Mouse (Mus musculus) stomach, embryonic 16.5 days (tissue): ENCODE measurements at regions not wholly inside any gene's neighbourhood (a gene's known extent, or its start where the extent isn't known, plus 50 kb on each side); places are given as distances from the start of the nearest gene placed in this dataset.

Experiments
- ATAC-seq: fragments of 200-750 bp; cut with Nextera tagmentation; 2 replicates; pipeline ENCODE4 v1.8.0; 2017; ENCODE audit warnings: moderate number of reproducible peaks, moderate TSS enrichment; ENCODE audit not compliant: insufficient read depth, low FRiP score
- H3K27ac ChIP-seq: fragments of 300-500 bp; sonication (generic); 2 replicates; pipeline ENCODE4 v1.5.1; 2014; ENCODE audit warnings: low read length
- H3K27me3 ChIP-seq: fragments of 300-500 bp; sonication (generic); 2 replicates; pipeline ENCODE4 v1.6.1; 2014; ENCODE audit warnings: low read length, control low read depth, mixed read lengths; ENCODE audit not compliant: control insufficient read depth, insufficient read depth
- H3K36me3 ChIP-seq: fragments of 300-500 bp; sonication (generic); 2 replicates; pipeline ENCODE4 v1.6.1; 2014; ENCODE audit warnings: low read length; ENCODE audit not compliant: control insufficient read depth, insufficient read depth
- H3K4me1 ChIP-seq: fragments of 300-500 bp; sonication (generic); 2 replicates; pipeline ENCODE4 v1.6.1; 2014; ENCODE audit warnings: low read length, control low read depth, mixed read lengths; ENCODE audit not compliant: control insufficient read depth, insufficient read depth
- H3K4me2 ChIP-seq: fragments of 300-500 bp; sonication (generic); 2 replicates; pipeline ENCODE4 v1.6.1; 2014; ENCODE audit warnings: low read depth, low read length, mixed read lengths
- H3K4me3 ChIP-seq: fragments of 300-500 bp; sonication (generic); replicated peaks from 2 replicates; pipeline ENCODE4 v1.5.1; 2014; ENCODE audit warnings: mild to moderate bottlenecking, low read length
- H3K9ac ChIP-seq: fragments of 300-500 bp; sonication (generic); 2 replicates; pipeline ENCODE4 v1.6.1; 2014; ENCODE audit warnings: low read length
- H3K9me3 ChIP-seq: fragments of 300-500 bp; sonication (generic); replicated peaks from 2 replicates; pipeline ENCODE4 v1.6.1; 2016; ENCODE audit warnings: low read length, control low read depth; ENCODE audit not compliant: control insufficient read depth
- WGBS: fragments of 180-500 bp; shearing (Covaris S2); extraction: QIAGEN DNeasy Blood & Tissue Kit; methylation state at CpG from one replicate; pipeline ENCODE4 v1.1.7; 2014; 5-methylcytosine and 5-hydroxymethylcytosine counted together

- Histone ChIP-seq H3K4me3 (no peak overlapping the region), H3K4me2 (no peak overlapping the region), H3K36me3 (no peaks in the 10 kb centered on the region), H3K4me1 (no peaks in the 10 kb centered on the region), H3K27ac (no peak overlapping the region), H3K9me3 (no peaks in the 10 kb centered on the region), H3K27me3 (no peaks in the 10 kb centered on the region), H3K9ac (no peak overlapping the region)
- 60% methylated on average over 5 of the region's 5 CpGs for WGBS
- ATAC-seq, result no peak
These were observed 91.8 kb upstream of the Lifr start for GRCm38 (mm10) chr15:6998576-6999070.

DNA sequence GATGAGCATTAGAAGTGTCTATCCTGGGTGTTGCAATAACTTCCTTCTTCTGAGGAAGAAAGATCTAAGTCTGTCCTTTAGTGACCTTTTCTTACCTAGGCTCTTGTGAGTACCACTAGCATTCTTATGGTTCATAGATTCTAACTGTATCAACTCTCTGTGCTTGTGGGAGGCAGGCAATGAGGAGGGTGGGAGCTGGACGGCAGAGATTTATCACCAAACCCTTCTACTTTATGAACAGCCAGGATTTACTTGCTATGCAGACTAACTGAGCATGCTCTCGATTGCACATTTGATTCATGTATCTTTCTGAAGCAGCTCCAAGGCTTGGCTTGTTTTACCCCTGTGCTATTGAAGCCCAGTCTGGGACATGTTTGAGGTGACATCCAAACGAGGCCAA lies 90.7 kb upstream of the Lifr start:
- WGBS, result 66% methylated on average over 3 of the region's 3 CpGs
- Histone ChIP-seq H3K36me3 (no peaks in the 10 kb centered on the region), H3K4me3 (no peak overlapping the region), H3K27me3 (no peaks in the 10 kb centered on the region), H3K4me1 (no peaks in the 10 kb centered on the region), H3K4me2 (no peak overlapping the region), H3K27ac (no peak overlapping the region), H3K9me3 (no peaks in the 10 kb centered on the region), H3K9ac (no peak overlapping the region)
- no peak for ATAC-seq

DNA sequence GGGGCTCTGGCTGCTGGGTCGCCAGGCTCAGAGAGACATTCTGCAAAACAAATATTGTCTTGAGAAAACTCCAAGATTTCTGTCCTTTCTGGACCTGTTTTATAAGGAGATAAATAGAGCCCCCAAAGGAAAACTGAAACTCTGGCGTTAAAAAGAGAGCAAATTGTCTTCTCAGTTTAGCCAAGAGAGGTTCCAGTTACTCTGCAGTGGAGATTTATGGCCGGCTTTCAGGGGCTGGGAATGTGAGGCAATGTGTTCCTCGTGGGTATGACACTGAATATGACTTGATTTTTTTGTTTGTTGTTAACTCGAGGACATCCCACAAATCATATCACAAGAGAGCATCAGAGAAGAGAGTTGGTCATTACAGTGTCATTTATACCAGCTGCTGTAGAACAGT lies 88.2 kb upstream of the Lifr start:
- Histone ChIP-seq H3K4me1 (no peaks in the 10 kb centered on the region), H3K36me3 (no peaks in the 10 kb centered on the region), H3K4me3 (no peak overlapping the region), H3K27me3 (no peaks in the 10 kb centered on the region), H3K4me2 (no peak overlapping the region), H3K27ac (no peak overlapping the region), H3K9ac (no peak overlapping the region), H3K9me3 (no peaks in the 10 kb centered on the region)
- ATAC-seq, result no peak
- WGBS, result 36% methylated on average over 5 of the region's 5 CpGs

GRCm38 (mm10) chr15:7003311-7003710 lies 87.1 kb upstream of the Lifr start:
- H3K36me3 ChIP-seq, result no peaks in the 10 kb centered on the region
- no peak overlapping the region for H3K9ac ChIP-seq
- 71% methylated on average over 2 of the region's 2 CpGs for WGBS
- no peaks in the 10 kb centered on the region for H3K9me3 ChIP-seq
- H3K27ac ChIP-seq, result no peak overlapping the region
- H3K4me1 ChIP-seq, result no peaks in the 10 kb centered on the region
- H3K4me3 ChIP-seq, result no peak overlapping the region
- no peak overlapping the region for H3K4me2 ChIP-seq
- no peaks in the 10 kb centered on the region for H3K27me3 ChIP-seq
- no peak for ATAC-seq

DNA sequence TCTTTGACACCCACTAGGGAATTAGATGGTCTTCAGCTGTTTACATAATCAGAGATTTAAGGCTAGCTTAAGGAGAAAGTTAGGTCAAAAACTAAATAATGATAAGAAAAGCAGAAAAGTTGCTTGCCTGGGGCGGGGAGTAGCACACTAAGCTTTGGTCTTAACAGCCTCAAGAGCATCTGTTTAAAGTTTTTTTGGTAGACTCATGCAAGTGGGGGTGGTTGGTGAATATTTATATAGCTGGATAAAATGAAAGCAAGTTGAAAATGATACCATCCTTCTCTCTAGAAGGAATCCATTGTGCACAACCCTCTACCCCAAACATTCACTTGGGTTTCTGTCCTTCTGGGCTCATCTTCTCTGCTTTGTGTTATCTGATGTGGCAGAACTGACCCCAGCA lies 85.3 kb upstream of the Lifr start:
- ATAC-seq, result no peak
- H3K27ac ChIP-seq, result no peak overlapping the region
- no peaks in the 10 kb centered on the region for H3K36me3 ChIP-seq
- H3K9ac ChIP-seq, result no peak overlapping the region
- H3K9me3 ChIP-seq, result no peaks in the 10 kb centered on the region
- H3K4me1 ChIP-seq, result no peaks in the 10 kb centered on the region
- WGBS, result 49% methylated on average over 1 of the region's 1 CpGs
- H3K27me3 ChIP-seq, result no peaks in the 10 kb centered on the region
- H3K4me3 ChIP-seq, result no peak overlapping the region
- no peak overlapping the region for H3K4me2 ChIP-seq

DNA sequence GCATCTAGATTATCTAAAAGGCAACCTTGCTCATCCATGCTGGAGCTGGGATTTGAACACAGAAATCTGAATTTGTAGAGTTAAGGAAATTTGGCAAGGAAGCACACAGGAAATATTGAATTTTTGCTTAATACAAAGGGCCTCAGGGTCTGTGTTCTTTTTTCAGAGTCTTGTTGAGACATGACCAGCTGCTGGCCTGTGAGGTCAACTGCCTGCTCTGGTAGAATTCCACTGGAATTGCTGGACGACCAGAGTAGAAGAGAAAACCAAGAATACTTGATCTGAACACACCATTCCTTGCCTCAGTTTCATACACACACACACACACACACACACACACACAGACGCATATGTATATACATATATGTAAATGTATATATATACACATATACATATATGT lies 84.1 kb upstream of the Lifr start:
- Histone ChIP-seq H3K4me3 (no peak overlapping the region), H3K27me3 (no peaks in the 10 kb centered on the region), H3K27ac (no peak overlapping the region), H3K4me2 (no peak overlapping the region), H3K9me3 (no peaks in the 10 kb centered on the region), H3K36me3 (no peaks in the 10 kb centered on the region), H3K4me1 (no peaks in the 10 kb centered on the region), H3K9ac (no peak overlapping the region)
- 59% methylated on average over 2 of the region's 2 CpGs for WGBS
- no peak for ATAC-seq

- H3K27me3 ChIP-seq, result no peaks in the 10 kb centered on the region
- H3K4me1 ChIP-seq, result no peaks in the 10 kb centered on the region
- H3K27ac ChIP-seq, result no peak overlapping the region
- WGBS, result 76% methylated on average over 7 of the region's 7 CpGs
- H3K9ac ChIP-seq, result no peak overlapping the region
- H3K4me2 ChIP-seq, result no peak overlapping the region
- no peaks in the 10 kb centered on the region for H3K36me3 ChIP-seq
- H3K4me3 ChIP-seq, result no peak overlapping the region
- no peak for ATAC-seq
- no peaks in the 10 kb centered on the region for H3K9me3 ChIP-seq
These were observed 81.6 kb upstream of the Lifr start for GRCm38 (mm10) chr15:7008725-7009380.

- no peak for ATAC-seq
- no peak overlapping the region for H3K9ac ChIP-seq
- H3K36me3 ChIP-seq, result no peaks in the 10 kb centered on the region
- 70% methylated on average over 4 of the region's 4 CpGs for WGBS
- H3K27ac ChIP-seq, result no peak overlapping the region
- no peak overlapping the region for H3K4me2 ChIP-seq
- peaks cover 8% of the 10 kb centered on the region; the same call in 1 of the 2 replicates for H3K4me1 ChIP-seq
- no peak overlapping the region for H3K4me3 ChIP-seq
- no peaks in the 10 kb centered on the region for H3K27me3 ChIP-seq
- no peaks in the 10 kb centered on the region for H3K9me3 ChIP-seq
These were observed 79.3 kb upstream of the Lifr start for GRCm38 (mm10) chr15:7010966-7011695.

- Histone ChIP-seq H3K4me1 (peaks cover 12% of the 10 kb centered on the region; the same call in 1 of the 2 replicates), H3K27me3 (no peaks in the 10 kb centered on the region), H3K27ac (no peak overlapping the region), H3K9me3 (no peaks in the 10 kb centered on the region), H3K9ac (no peak overlapping the region), H3K4me3 (no peak overlapping the region), H3K4me2 (no peak overlapping the region), H3K36me3 (no peaks in the 10 kb centered on the region)
- no peak for ATAC-seq
- WGBS, result 47% methylated on average over 2 of the region's 2 CpGs
These were observed 78.7 kb upstream of the Lifr start for GRCm38 (mm10) chr15:7011696-7012070.
